Mouse (Mus musculus): Measurements from ENCODE around the gene Foxo6. TPM values are rescaled to one million over a fixed set of nuclear protein-coding genes. Genes with fewer than 3 reads are reported as not detected.

Foxo6 gene
- polyA plus RNA-seq, 1 experiment from 2014 or later: 0.37 TPM

- no peaks in the 10 kb centered on the region for H3K36me3 ChIP-seq
- 66% methylated on average over 7 of the region's 7 CpGs for WGBS
- no peak for ATAC-seq (ENCODE audit: insufficient read depth, low FRiP score, low read depth)
- no peaks in the 10 kb centered on the region for H3K9me3 ChIP-seq
- H3K4me3 ChIP-seq (replicated peaks): no peak overlapping the region
- no peak overlapping the region for H3K9ac ChIP-seq
- no peak overlapping the region for H3K4me2 ChIP-seq
- H3K4me1 ChIP-seq: peaks cover 5% of the 10 kb centered on the region; the same call in 1 of the 2 replicates
- no peak overlapping the region; the same call in 1 of the 2 replicates for H3K27ac ChIP-seq
- H3K27me3 ChIP-seq (replicated peaks): no peaks in the 10 kb centered on the region
Measured at GRCm38 (mm10) chr4:120223108-120223745, 63.9 kb downstream of the Foxo6 start.

GRCm38 (mm10) chr4:120221708-120222107, 65.4 kb downstream of the Foxo6 start:
- H3K4me2 ChIP-seq: no peak overlapping the region
- WGBS: 41% methylated on average over 6 of the region's 6 CpGs
- no peaks in the 10 kb centered on the region for H3K36me3 ChIP-seq
- H3K27ac ChIP-seq: no peak overlapping the region
- no peak overlapping the region for H3K4me3 ChIP-seq (replicated peaks)
- H3K27me3 ChIP-seq (replicated peaks): no peaks in the 10 kb centered on the region
- H3K9me3 ChIP-seq: no peaks in the 10 kb centered on the region
- H3K4me1 ChIP-seq: peaks cover 5% of the 10 kb centered on the region; the same call in 1 of the 2 replicates
- no peak; the same call in 1 of the 2 replicates for ATAC-seq (ENCODE audit: insufficient read depth, low FRiP score, low read depth)
- no peak overlapping the region for H3K9ac ChIP-seq

GRCm38 (mm10) chr4:120218878-120219277, 68.3 kb downstream of the Foxo6 start:
- WGBS: 73% methylated on average over 9 of the region's 9 CpGs
- no peak for ATAC-seq (ENCODE audit: insufficient read depth, low FRiP score, low read depth)
- no peak overlapping the region for H3K4me2 ChIP-seq
- H3K27ac ChIP-seq: no peak overlapping the region
- H3K9ac ChIP-seq: no peak overlapping the region
- H3K27me3 ChIP-seq (replicated peaks): no peaks in the 10 kb centered on the region
- H3K4me3 ChIP-seq (replicated peaks): no peak overlapping the region
- no peaks in the 10 kb centered on the region for H3K9me3 ChIP-seq
- peaks cover 5% of the 10 kb centered on the region; the same call in 1 of the 2 replicates for H3K4me1 ChIP-seq
- no peaks in the 10 kb centered on the region for H3K36me3 ChIP-seq

Other genes starting within 250 kb of the Foxo6 start
- not detected in 2 replicates for gene AL607142.1, start 222.4 kb downstream of the Foxo6 start, polyA plus RNA-seq (2015; fragmentation: Nextera tagmentation; extraction: Ambion mirVana)
- 3.7 and 3.8 TPM in 2 replicates for gene Edn2, start 126.1 kb downstream of the Foxo6 start, polyA plus RNA-seq (2015; fragmentation: Nextera tagmentation; extraction: Ambion mirVana)
- gene Scmh1, start 117.9 kb upstream of the Foxo6 start, polyA plus RNA-seq (2015; fragmentation: Nextera tagmentation; extraction: Ambion mirVana): 35.6 and 39.5 TPM in 2 replicates
- not detected in 2 replicates for gene Slfnl1, start 244.9 kb upstream of the Foxo6 start, polyA plus RNA-seq (2015; fragmentation: Nextera tagmentation; extraction: Ambion mirVana)